Mouse (Mus musculus): ENCODE measurements around the gene Gins2. TPM values are rescaled to one million over a fixed set of nuclear protein-coding genes. Genes with fewer than 3 reads are reported as not detected.

Gins2 gene
- polyA plus RNA-seq, 1 experiment = not detected

GRCm38 (mm10) chr8:120549321-120549921 lies 39.7 kb downstream of the Gins2 start:
- WGBS = 9% methylated on average over 25 of the region's 25 CpGs
- TF ChIP-seq POLR2A (IDR thresholded peaks at IDR 0.05; ENCODE audit: insufficient read depth, low read depth, low read length) = no peak
- no peak for TF ChIP-seq CTCF (IDR thresholded peaks at IDR 0.05; ENCODE audit: insufficient read depth, low read depth, low read length)
- Histone ChIP-seq H3K27ac (ENCODE audit: insufficient read depth, low read depth, low read length) (peak overlapping the region; percentile 97), H3K4me3 (ENCODE audit: insufficient read depth, low read depth, low read length) (peak overlapping the region; percentile 34), H3K4me1 (ENCODE audit: control insufficient read depth, insufficient read depth, low read length) (peaks cover 85% of the 10 kb centered on the region)

GRCm38 (mm10) chr8:120548313-120548761 lies 40.8 kb downstream of the Gins2 start:
- TF ChIP-seq POLR2A (IDR thresholded peaks at IDR 0.05; ENCODE audit: insufficient read depth, low read depth, low read length) = no peak
- no peak for TF ChIP-seq CTCF (IDR thresholded peaks at IDR 0.05; ENCODE audit: insufficient read depth, low read depth, low read length)
- peaks cover 79% of the 10 kb centered on the region for H3K4me1 ChIP-seq (ENCODE audit: control insufficient read depth, insufficient read depth, low read length)
- peak overlapping the region; percentile 48 for H3K27ac ChIP-seq (ENCODE audit: insufficient read depth, low read depth, low read length)
- no peak overlapping the region for H3K4me3 ChIP-seq (ENCODE audit: insufficient read depth, low read depth, low read length)
- 32% methylated on average over 16 of the region's 16 CpGs for WGBS

GRCm38 (mm10) chr8:120547562-120547961 lies 41.5 kb downstream of the Gins2 start:
- no peak for TF ChIP-seq POLR2A (IDR thresholded peaks at IDR 0.05; ENCODE audit: insufficient read depth, low read depth, low read length)
- TF ChIP-seq CTCF (IDR thresholded peaks at IDR 0.05; ENCODE audit: insufficient read depth, low read depth, low read length) = no peak
- Histone ChIP-seq H3K4me3 (ENCODE audit: insufficient read depth, low read depth, low read length) (no peak overlapping the region), H3K4me1 (ENCODE audit: control insufficient read depth, insufficient read depth, low read length) (peaks cover 78% of the 10 kb centered on the region), H3K27ac (ENCODE audit: insufficient read depth, low read depth, low read length) (no peak overlapping the region; the same call in 1 of the 2 replicates)
- WGBS = 56% methylated on average over 9 of the region's 9 CpGs

- H3K27ac ChIP-seq (ENCODE audit: insufficient read depth, low read depth, low read length) = no peak overlapping the region
- TF ChIP-seq CTCF (IDR thresholded peaks at IDR 0.05; ENCODE audit: insufficient read depth, low read depth, low read length) (no peak), POLR2A (IDR thresholded peaks at IDR 0.05; ENCODE audit: insufficient read depth, low read depth, low read length) (no peak)
- H3K4me1 ChIP-seq (ENCODE audit: control insufficient read depth, insufficient read depth, low read length) = peaks cover 69% of the 10 kb centered on the region
- H3K4me3 ChIP-seq (ENCODE audit: insufficient read depth, low read depth, low read length) = no peak overlapping the region
- 94% methylated on average over 5 of the region's 5 CpGs for WGBS
These were observed 44.9 kb downstream of the Gins2 start for GRCm38 (mm10) chr8:120544155-120544554.

GRCm38 (mm10) chr8:120543416-120544055 lies 45.6 kb downstream of the Gins2 start:
- no peak for TF ChIP-seq CTCF (IDR thresholded peaks at IDR 0.05; ENCODE audit: insufficient read depth, low read depth, low read length)
- no peak for TF ChIP-seq POLR2A (IDR thresholded peaks at IDR 0.05; ENCODE audit: insufficient read depth, low read depth, low read length)
- 70% methylated on average over 8 of the region's 8 CpGs for WGBS
- Histone ChIP-seq H3K4me3 (ENCODE audit: insufficient read depth, low read depth, low read length) (no peak overlapping the region), H3K4me1 (ENCODE audit: control insufficient read depth, insufficient read depth, low read length) (peaks cover 69% of the 10 kb centered on the region), H3K27ac (ENCODE audit: insufficient read depth, low read depth, low read length) (no peak overlapping the region)

GRCm38 (mm10) chr8:120542995-120543394 lies 46.1 kb downstream of the Gins2 start:
- TF ChIP-seq CTCF (IDR thresholded peaks at IDR 0.05; ENCODE audit: insufficient read depth, low read depth, low read length) (no peak), POLR2A (IDR thresholded peaks at IDR 0.05; ENCODE audit: insufficient read depth, low read depth, low read length) (no peak)
- Histone ChIP-seq H3K4me1 (ENCODE audit: control insufficient read depth, insufficient read depth, low read length) (peaks cover 69% of the 10 kb centered on the region), H3K27ac (ENCODE audit: insufficient read depth, low read depth, low read length) (no peak overlapping the region; the same call in 1 of the 2 replicates), H3K4me3 (ENCODE audit: insufficient read depth, low read depth, low read length) (no peak overlapping the region)
- WGBS = 51% methylated on average over 13 of the region's 13 CpGs

GRCm38 (mm10) chr8:120539775-120540625 lies 49.1 kb downstream of the Gins2 start:
- peaks cover 66% of the 10 kb centered on the region for H3K4me1 ChIP-seq (ENCODE audit: control insufficient read depth, insufficient read depth, low read length)
- TF ChIP-seq POLR2A (IDR thresholded peaks at IDR 0.05; ENCODE audit: insufficient read depth, low read depth, low read length) (no peak), CTCF (IDR thresholded peaks at IDR 0.05; ENCODE audit: insufficient read depth, low read depth, low read length) (no peak)
- no peak overlapping the region for H3K4me3 ChIP-seq (ENCODE audit: insufficient read depth, low read depth, low read length)
- WGBS = 38% methylated on average over 23 of the region's 23 CpGs
- H3K27ac ChIP-seq (ENCODE audit: insufficient read depth, low read depth, low read length) = peak overlapping the region; percentile 96

- WGBS = 43% methylated on average over 6 of the region's 6 CpGs
- peak overlapping the region; percentile 96 for H3K27ac ChIP-seq (ENCODE audit: insufficient read depth, low read depth, low read length)
- no peak for TF ChIP-seq POLR2A (IDR thresholded peaks at IDR 0.05; ENCODE audit: insufficient read depth, low read depth, low read length)
- no peak for TF ChIP-seq CTCF (IDR thresholded peaks at IDR 0.05; ENCODE audit: insufficient read depth, low read depth, low read length)
- no peak overlapping the region; the same call in 1 of the 2 replicates for H3K4me3 ChIP-seq (ENCODE audit: insufficient read depth, low read depth, low read length)
- H3K4me1 ChIP-seq (ENCODE audit: control insufficient read depth, insufficient read depth, low read length) = peaks cover 72% of the 10 kb centered on the region
These were observed 49.7 kb downstream of the Gins2 start for GRCm38 (mm10) chr8:120539381-120539774.

All from olfactory bulb, adult 2 months (tissue).